Mouse (Mus musculus) cerebellum, postnatal 36 days (tissue): ENCODE measurements around the gene Cfap61.
"Not testable (repeated sequence)": the region's sequence is repeated elsewhere in the genome, so short reads cannot be mapped to it uniquely, and the experiment has no call there.

Source experiments
- DNase-seq, 2 experiments: peaks; one replicate each; pipeline ENCODE4 v3.0.0; 2021 to 2022; ENCODE audit warnings: mixed read lengths in 2 of 2

Gene Cfap61

GRCm38 (mm10) chr2:145934339-145935231 is at the start of gene Cfap61, which contains the start of gene Crnkl1:
Gene Cfap61, plus strand, starts transcription at chr2:145934784.
Gene Crnkl1, minus strand, starts transcription at chr2:145935014.
- peak; percentile 91 to 94 for DNase-seq

- no peak for DNase-seq
Measured at GRCm38 (mm10) chr2:145884913-145885785, 49.4 kb upstream of the Cfap61 start.

GRCm38 (mm10) chr2:145887937-145888765 is 46.4 kb upstream of the Cfap61 start:
- DNase-seq = no peak

GRCm38 (mm10) chr2:145888766-145889480 is 45.7 kb upstream of the Cfap61 start:
- no peak for DNase-seq

- DNase-seq = no peak
Measured at GRCm38 (mm10) chr2:145890571-145890970, 44.0 kb upstream of the Cfap61 start.

GRCm38 (mm10) chr2:145893756-145894155 is 40.8 kb upstream of the Cfap61 start:
- DNase-seq = no peak

GRCm38 (mm10) chr2:145898106-145898505 is 36.5 kb upstream of the Cfap61 start:
- peak; percentile 56 to 66 for DNase-seq

- not testable (repeated sequence) for DNase-seq
Measured at GRCm38 (mm10) chr2:145900318-145900717, 34.3 kb upstream of the Cfap61 start.

GRCm38 (mm10) chr2:145901861-145902260 is 32.7 kb upstream of the Cfap61 start, which contains the start of gene Naa20:
Gene Naa20, plus strand, starts transcription at chr2:145902099.
- no peak for DNase-seq

GRCm38 (mm10) chr2:145903061-145903901 is 31.3 kb upstream of the Cfap61 start:
- peak; percentile 91 to 92 for DNase-seq

GRCm38 (mm10) chr2:145903983-145904616 is 30.5 kb upstream of the Cfap61 start:
- no peak for DNase-seq

GRCm38 (mm10) chr2:145905156-145905555 is 29.4 kb upstream of the Cfap61 start:
- no peak for DNase-seq

- not testable (repeated sequence) for DNase-seq
Measured at GRCm38 (mm10) chr2:145905884-145906283, 28.7 kb upstream of the Cfap61 start.

- no peak for DNase-seq
Measured at GRCm38 (mm10) chr2:145920941-145921650, 13.5 kb upstream of the Cfap61 start.

GRCm38 (mm10) chr2:145936975-145937374 is 2.4 kb downstream of the Cfap61 start:
- DNase-seq = no peak

- no peak for DNase-seq
Measured at GRCm38 (mm10) chr2:145941403-145941802, 6.8 kb downstream of the Cfap61 start.

- DNase-seq = no peak
Measured at GRCm38 (mm10) chr2:145944286-145944685, 9.7 kb downstream of the Cfap61 start.

- no peak for DNase-seq
Measured at GRCm38 (mm10) chr2:145948402-145948954, 13.9 kb downstream of the Cfap61 start.

GRCm38 (mm10) chr2:145949475-145950068 is 15.0 kb downstream of the Cfap61 start:
- DNase-seq = no peak
